Mouse (Mus musculus): Measurements from ENCODE around the gene Hpca. TPM values are rescaled to one million over a fixed set of nuclear protein-coding genes. Genes with fewer than 3 reads are reported as not detected.

Hpca gene
- polyA plus RNA-seq, 1 experiment, result not detected

DNA sequence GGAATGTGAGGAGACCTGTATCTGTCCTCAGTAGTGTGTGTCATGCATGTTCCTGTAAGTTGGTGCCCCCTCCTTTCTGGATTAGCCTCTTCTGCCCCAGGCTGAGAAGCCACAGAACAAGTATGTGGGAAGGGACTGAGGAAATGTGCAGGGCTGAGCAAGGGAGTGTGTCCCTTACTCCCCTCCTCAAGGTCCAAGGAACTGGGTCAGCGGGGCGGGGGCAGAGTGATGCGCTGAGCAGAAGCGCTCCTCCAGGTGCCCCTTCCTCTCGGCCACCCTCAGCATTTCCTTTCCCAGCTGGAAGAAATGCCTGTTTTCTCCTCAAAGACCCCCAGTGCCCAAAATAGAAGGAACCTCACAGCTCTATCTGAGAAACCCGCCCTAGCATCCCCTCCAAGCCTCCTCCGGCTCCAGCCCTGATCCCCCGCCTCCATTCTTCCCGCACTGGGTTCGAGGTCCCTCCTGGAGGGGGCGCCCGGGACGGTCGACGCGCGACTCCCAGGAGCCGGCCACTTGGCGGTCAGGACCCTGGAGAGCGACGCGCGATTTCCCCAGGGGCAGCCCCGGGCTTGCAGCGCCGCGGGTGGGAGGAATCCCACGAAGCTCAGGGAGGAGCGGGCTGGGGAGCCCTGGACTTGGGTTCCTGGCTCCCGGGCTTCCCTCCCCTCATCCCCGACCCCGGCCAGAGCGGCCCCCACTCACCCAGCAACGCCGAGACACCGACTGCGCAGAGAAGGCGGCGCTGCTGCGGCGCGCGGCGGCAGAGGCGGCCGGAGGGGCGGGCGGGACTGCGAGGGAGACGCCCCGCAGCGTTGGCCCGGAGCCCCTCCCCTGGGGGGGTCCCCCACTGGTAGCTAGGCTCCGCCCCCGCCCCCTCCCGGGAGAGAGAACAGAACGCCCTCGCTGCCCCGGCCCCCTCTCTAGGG is 1.1 kb downstream of the Hpca start:
- TF ChIP-seq POLR2A (IDR thresholded peaks at IDR 0.05; ENCODE audit: low read depth, low read length) (no peak), CTCF (IDR thresholded peaks at IDR 0.05; ENCODE audit: extremely low read depth, insufficient read depth, insufficient read length, insufficient replicate concordance) (no peak)
- no peak overlapping the region for H3K27ac ChIP-seq (ENCODE audit: insufficient read depth, low read length)
- H3K27me3 ChIP-seq (ENCODE audit: control insufficient read depth, insufficient read depth, low read length), result peaks cover 17% of the 10 kb centered on the region
- peak in 1 of 2 experiments; percentile 53 for DNase-seq (ENCODE audit: low read depth in 1 of 2, low spot score in 2 of 2)
- no peaks in the 10 kb centered on the region; the same call in 1 of the 2 replicates for H3K4me1 ChIP-seq (ENCODE audit: control insufficient read depth, insufficient read depth, insufficient read length)
- no peaks in the 10 kb centered on the region for H3K36me3 ChIP-seq (ENCODE audit: control insufficient read depth, insufficient read depth, low read length)
- H3K4me3 ChIP-seq (ENCODE audit: extremely low read depth, insufficient read depth, insufficient read length), result no peak overlapping the region; the same call in 1 of the 2 replicates
- 2% methylated on average over 41 of the region's 59 CpGs for WGBS

DNA sequence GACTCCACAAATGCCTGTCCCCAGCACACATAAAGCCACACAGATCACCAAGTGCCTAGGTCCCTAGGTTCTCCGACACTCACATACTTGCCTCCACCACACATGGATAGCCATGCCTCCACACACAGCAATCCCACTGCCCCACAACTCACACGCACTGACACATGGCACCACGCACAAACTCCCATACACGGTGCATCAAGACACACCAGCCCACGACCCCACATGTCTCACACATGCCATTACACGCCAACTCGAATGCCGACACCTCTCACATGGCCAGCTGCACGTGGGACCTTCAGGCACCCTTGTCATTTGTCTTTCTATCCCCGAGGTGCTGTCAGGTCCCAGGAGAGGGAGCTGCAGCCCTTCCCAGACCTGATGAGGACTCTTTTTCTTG is 2.1 kb downstream of the Hpca start:
- Histone ChIP-seq H3K27ac (ENCODE audit: insufficient read depth, low read length) (no peak overlapping the region), H3K4me3 (ENCODE audit: extremely low read depth, insufficient read depth, insufficient read length) (no peak overlapping the region), H3K27me3 (ENCODE audit: control insufficient read depth, insufficient read depth, low read length) (peaks cover 13% of the 10 kb centered on the region), H3K4me1 (ENCODE audit: control insufficient read depth, insufficient read depth, insufficient read length) (no peaks in the 10 kb centered on the region; the same call in 1 of the 2 replicates), H3K36me3 (ENCODE audit: control insufficient read depth, insufficient read depth, low read length) (no peaks in the 10 kb centered on the region)
- TF ChIP-seq POLR2A (IDR thresholded peaks at IDR 0.05; ENCODE audit: low read depth, low read length) (no peak), CTCF (IDR thresholded peaks at IDR 0.05; ENCODE audit: extremely low read depth, insufficient read depth, insufficient read length, insufficient replicate concordance) (no peak)
- DNase-seq (ENCODE audit: low read depth in 1 of 2, low spot score in 2 of 2), result no peak
- WGBS, result 70% methylated on average over 10 of the region's 10 CpGs

DNA sequence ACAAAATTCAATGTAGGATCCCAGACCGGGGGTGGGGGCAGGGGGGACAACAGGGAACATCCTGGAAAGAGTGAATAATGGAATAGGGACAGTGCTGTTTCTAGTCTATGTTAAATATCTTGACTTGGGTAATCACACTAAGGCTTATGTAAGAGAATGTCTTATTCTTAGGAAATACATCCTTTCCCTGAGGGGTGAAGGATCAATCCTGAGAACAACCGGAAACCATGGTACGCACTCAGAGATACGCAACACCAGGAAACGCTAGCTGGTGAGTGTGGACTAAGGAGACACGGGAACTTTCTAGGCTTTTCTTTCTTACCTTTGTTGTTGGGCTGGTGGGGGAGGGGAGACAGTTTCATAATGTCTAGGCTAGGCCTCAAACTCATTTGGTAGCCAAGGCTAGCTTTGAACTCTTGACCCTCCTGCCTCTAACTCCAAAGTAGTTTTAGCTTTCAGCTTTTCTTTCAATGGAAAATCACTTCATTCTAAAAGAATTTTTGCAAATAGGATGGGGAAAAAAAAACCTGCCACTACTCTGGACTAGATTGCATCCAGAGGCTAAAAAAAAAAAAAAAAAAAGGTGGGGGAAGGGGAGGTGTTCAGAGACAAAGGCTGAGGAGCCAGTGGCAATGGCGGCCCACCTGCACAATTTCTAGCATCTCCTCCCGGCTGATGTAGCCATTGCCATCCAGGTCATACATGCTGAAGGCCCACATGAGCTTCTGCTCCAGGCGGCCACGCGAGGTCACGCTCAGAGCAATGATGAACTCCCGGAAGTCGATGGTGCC is 3.9 kb downstream of the Hpca start:
- TF ChIP-seq CTCF (IDR thresholded peaks at IDR 0.05; ENCODE audit: extremely low read depth, insufficient read depth, insufficient read length, insufficient replicate concordance) (no peak), POLR2A (IDR thresholded peaks at IDR 0.05; ENCODE audit: low read depth, low read length) (no peak)
- Histone ChIP-seq H3K4me1 (ENCODE audit: control insufficient read depth, insufficient read depth, insufficient read length) (no peaks in the 10 kb centered on the region; the same call in 1 of the 2 replicates), H3K27me3 (ENCODE audit: control insufficient read depth, insufficient read depth, low read length) (peaks cover 12% of the 10 kb centered on the region), H3K27ac (ENCODE audit: insufficient read depth, low read length) (no peak overlapping the region), H3K36me3 (ENCODE audit: control insufficient read depth, insufficient read depth, low read length) (no peaks in the 10 kb centered on the region), H3K4me3 (ENCODE audit: extremely low read depth, insufficient read depth, insufficient read length) (no peak overlapping the region)
- WGBS, result 89% methylated on average over 14 of the region's 14 CpGs
- no peak for DNase-seq (ENCODE audit: low read depth in 1 of 2, low spot score in 2 of 2)

DNA sequence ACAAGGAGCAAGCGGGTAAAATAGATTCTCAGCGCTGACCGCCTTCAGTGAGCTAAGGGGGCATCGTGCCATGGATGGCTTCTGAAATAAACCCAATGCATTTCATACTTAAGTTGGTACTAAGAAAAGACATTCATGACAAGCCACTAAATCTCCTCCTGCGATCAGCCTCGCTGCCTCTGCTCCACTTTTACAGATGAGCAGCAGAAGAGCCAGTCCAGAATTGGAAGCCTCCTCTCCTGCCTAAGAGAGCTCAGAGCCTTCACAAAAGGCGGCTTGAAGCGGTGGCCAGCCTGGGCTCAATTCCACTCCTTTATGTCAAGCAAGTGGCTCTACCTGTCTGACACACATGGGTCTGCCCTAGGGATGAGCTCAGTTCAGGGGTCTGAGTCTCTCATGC is 5.1 kb downstream of the Hpca start:
- no peak for TF ChIP-seq CTCF (IDR thresholded peaks at IDR 0.05; ENCODE audit: extremely low read depth, insufficient read depth, insufficient read length, insufficient replicate concordance)
- H3K36me3 ChIP-seq (ENCODE audit: control insufficient read depth, insufficient read depth, low read length), result no peaks in the 10 kb centered on the region
- no peak overlapping the region for H3K27ac ChIP-seq (ENCODE audit: insufficient read depth, low read length)
- 94% methylated on average over 8 of the region's 8 CpGs for WGBS
- DNase-seq (ENCODE audit: low read depth in 1 of 2, low spot score in 2 of 2), result no peak
- H3K4me3 ChIP-seq (ENCODE audit: extremely low read depth, insufficient read depth, insufficient read length), result no peak overlapping the region
- H3K4me1 ChIP-seq (ENCODE audit: control insufficient read depth, insufficient read depth, insufficient read length), result no peaks in the 10 kb centered on the region; the same call in 1 of the 2 replicates
- peaks cover 11% of the 10 kb centered on the region for H3K27me3 ChIP-seq (ENCODE audit: control insufficient read depth, insufficient read depth, low read length)

DNA sequence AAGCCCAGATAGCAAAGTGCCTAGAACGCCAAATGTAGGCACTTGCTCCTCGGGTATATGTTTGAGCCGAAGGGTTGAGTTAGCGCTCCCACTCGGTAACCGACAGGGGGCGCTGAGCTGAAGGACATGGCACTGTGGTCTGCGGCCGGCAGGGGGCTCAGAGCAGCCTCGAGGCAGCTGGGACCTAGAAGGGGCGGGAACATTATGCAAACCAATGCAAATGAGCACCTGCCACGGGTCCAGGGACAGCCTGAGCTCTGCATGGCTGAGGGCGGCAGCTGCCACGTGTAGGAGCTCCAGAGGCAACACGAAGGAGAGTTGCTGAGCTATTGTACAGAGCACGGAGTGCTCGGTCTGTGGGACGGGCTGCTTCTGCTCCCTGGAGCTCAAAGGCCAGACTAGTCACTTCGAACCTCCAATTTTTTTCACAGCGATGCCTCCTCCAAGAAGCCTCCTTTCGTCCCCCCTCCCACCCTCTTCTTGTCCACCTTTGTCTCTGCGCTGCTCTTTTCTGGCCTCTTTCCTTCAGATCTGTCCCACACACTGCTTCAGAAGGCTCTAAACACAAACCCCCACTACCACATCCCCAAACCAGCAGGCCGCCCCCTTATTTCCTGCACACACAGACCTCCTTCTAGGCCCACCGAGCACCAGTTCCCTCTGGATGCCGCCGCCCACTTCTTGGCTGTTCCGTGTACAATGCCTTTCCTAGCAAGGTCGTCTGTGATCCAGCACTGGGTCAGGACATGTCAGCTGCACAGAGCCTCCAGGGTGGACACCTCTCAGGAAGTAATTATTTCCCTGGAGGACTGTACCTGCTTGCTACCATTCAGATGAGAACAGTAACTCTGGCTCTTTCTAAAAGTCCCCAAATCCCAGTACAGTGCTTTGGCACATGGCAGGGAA is 8.5 kb downstream of the Hpca start:
- no peak overlapping the region for H3K4me3 ChIP-seq (ENCODE audit: extremely low read depth, insufficient read depth, insufficient read length)
- TF ChIP-seq CTCF (IDR thresholded peaks at IDR 0.05; ENCODE audit: extremely low read depth, insufficient read depth, insufficient read length, insufficient replicate concordance) (peak; percentile 46; the same call in 1 of the 2 replicates), POLR2A (IDR thresholded peaks at IDR 0.05; ENCODE audit: low read depth, low read length) (no peak)
- H3K27ac ChIP-seq (ENCODE audit: insufficient read depth, low read length), result no peak overlapping the region
- DNase-seq (ENCODE audit: low read depth in 1 of 2, low spot score in 2 of 2), result no peak
- H3K4me1 ChIP-seq (ENCODE audit: control insufficient read depth, insufficient read depth, insufficient read length), result no peaks in the 10 kb centered on the region
- H3K27me3 ChIP-seq (ENCODE audit: control insufficient read depth, insufficient read depth, low read length), result no peaks in the 10 kb centered on the region
- H3K36me3 ChIP-seq (ENCODE audit: control insufficient read depth, insufficient read depth, low read length), result no peaks in the 10 kb centered on the region
- 32% methylated on average over 28 of the region's 28 CpGs for WGBS

GRCm38 (mm10) chr4:129112231-129112630 is 9.6 kb downstream of the Hpca start:
- Histone ChIP-seq H3K27me3 (ENCODE audit: control insufficient read depth, insufficient read depth, low read length) (no peaks in the 10 kb centered on the region), H3K36me3 (ENCODE audit: control insufficient read depth, insufficient read depth, low read length) (no peaks in the 10 kb centered on the region), H3K27ac (ENCODE audit: insufficient read depth, low read length) (no peak overlapping the region), H3K4me1 (ENCODE audit: control insufficient read depth, insufficient read depth, insufficient read length) (no peaks in the 10 kb centered on the region), H3K4me3 (ENCODE audit: extremely low read depth, insufficient read depth, insufficient read length) (no peak overlapping the region)
- WGBS, result 79% methylated on average over 13 of the region's 13 CpGs
- no peak for DNase-seq (ENCODE audit: low read depth in 1 of 2, low spot score in 2 of 2)
- TF ChIP-seq CTCF (IDR thresholded peaks at IDR 0.05; ENCODE audit: extremely low read depth, insufficient read depth, insufficient read length, insufficient replicate concordance), result no peak
- TF ChIP-seq POLR2A (IDR thresholded peaks at IDR 0.05; ENCODE audit: low read depth, low read length), result no peak

Measured in spleen, adult 2 months (tissue).